Comparison of ENCODE assay signal across 29 mouse cellular contexts in the genomic region with DNA sequence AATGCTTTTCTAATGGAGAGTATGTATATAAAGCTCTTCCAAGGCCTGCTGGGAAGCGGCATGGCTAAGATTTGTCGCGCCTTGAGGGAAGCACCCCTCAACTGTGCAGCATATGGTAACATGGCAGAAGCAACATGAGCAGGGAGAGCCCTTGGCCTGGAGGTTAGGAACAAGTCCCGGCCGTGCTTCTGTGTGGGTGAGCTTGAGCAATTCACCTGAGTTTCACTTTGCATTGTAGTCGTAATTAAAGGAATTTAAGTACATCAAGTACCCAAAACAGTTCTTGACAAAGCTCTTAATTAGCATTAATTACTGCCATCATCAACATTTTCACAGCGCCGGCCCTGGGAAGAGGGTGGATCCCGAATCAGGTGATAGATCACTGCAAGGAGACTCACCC. TPM values are rescaled to one million over a fixed set of nuclear protein-coding genes. Genes with fewer than 3 reads are reported as not detected.
DNase-seq lines count a peak whose midpoint lies in the region; ATAC-seq and TF ChIP-seq lines count a peak whose summit lies in the region.
"Had no signal": no experiment of that assay in that cellular context is flagged by ENCODE, and none has a peak within 500 bp of the region (broad histone marks: within the 10 kb centered on the region; RNA-seq: fewer than 3 reads in every experiment).

No protein-coding gene starts in this region.

- TF ChIP-seq CTCF in stomach, postnatal 0 days (IDR thresholded peaks at IDR 0.05; ENCODE audit: low read depth), result no peak

- no peak for TF ChIP-seq EP300 in stomach, postnatal 0 days (optimal IDR thresholded peaks at IDR 0.05)

- H3K4me1 ChIP-seq in embryonic facial prominence, embryonic 15.5 days, result no peaks in the 10 kb centered on the region
- H3K4me1 ChIP-seq in embryonic facial prominence, embryonic 10.5 days, result peaks cover 3% of the 10 kb centered on the region; the same call in 1 of the 2 replicates
- H3K4me1 ChIP-seq in limb, embryonic 15.5 days, result peaks cover 4% of the 10 kb centered on the region; the same call in 1 of the 2 replicates
- H3K4me1 ChIP-seq in limb, embryonic 10.5 days, result no peaks in the 10 kb centered on the region
- H3K4me1 ChIP-seq in stomach, postnatal 0 days (replicated peaks; ENCODE audit: control insufficient read depth, insufficient read depth), result no peaks in the 10 kb centered on the region
- H3K4me1 ChIP-seq in forebrain, embryonic 10.5 days, result no peaks in the 10 kb centered on the region
- H3K4me1 ChIP-seq: embryonic facial prominence, embryonic 12.5 days; forebrain, embryonic 13.5 days; hindbrain, embryonic 10.5 days; hindbrain, embryonic 15.5 days; liver, embryonic 15.5 days had no signal

- no peak overlapping the region for H3K4me3 ChIP-seq in embryonic facial prominence, embryonic 15.5 days (replicated peaks)
- no peak overlapping the region for H3K4me3 ChIP-seq in embryonic facial prominence, embryonic 10.5 days
- no peak overlapping the region for H3K4me3 ChIP-seq in limb, embryonic 15.5 days
- no peak overlapping the region for H3K4me3 ChIP-seq in limb, embryonic 10.5 days
- H3K4me3 ChIP-seq in stomach, postnatal 0 days (ENCODE audit: low read depth, low read length), result no peak overlapping the region
- H3K4me3 ChIP-seq in forebrain, embryonic 10.5 days, result no peak overlapping the region
- H3K4me3 ChIP-seq: embryonic facial prominence, embryonic 12.5 days; erythroblast, embryonic 14.5 days; forebrain, embryonic 13.5 days; hindbrain, embryonic 10.5 days; hindbrain, embryonic 15.5 days; liver, embryonic 15.5 days had no signal

- DNase-seq in embryonic facial prominence, embryonic 10.5 days (ENCODE audit: low spot score), result no peak
- no peak for DNase-seq in limb, embryonic 10.5 days (ENCODE audit: low spot score)
- peak; percentile 89 for DNase-seq in ZHBTc4 (ENCODE audit: low read depth, low spot score)
- no peak for DNase-seq in stomach, postnatal 0 days (ENCODE audit: low spot score)
- DNase-seq in forebrain, embryonic 10.5 days (ENCODE audit: extremely low spot score, low spot score), result no peak
- DNase-seq: B cell, adult 2 months; gastrocnemius, postnatal 25 days; heart, postnatal 14 days; kidney, adult 9 months; kidney, postnatal 10 days; layer of hippocampus, postnatal 36 days; lung, embryonic 14.5 days; lung, postnatal 36 days; right cerebral cortex, adult 18-20 months; spleen, adult 18-20 months; thymus, postnatal 4 days had no signal

- no peak overlapping the region for H3K9ac ChIP-seq in embryonic facial prominence, embryonic 15.5 days
- no peak overlapping the region for H3K9ac ChIP-seq in limb, embryonic 15.5 days
- H3K9ac ChIP-seq in stomach, postnatal 0 days (ENCODE audit: low read length), result no peak overlapping the region
- H3K9ac ChIP-seq: embryonic facial prominence, embryonic 12.5 days; forebrain, embryonic 13.5 days; hindbrain, embryonic 15.5 days; liver, embryonic 15.5 days; lung, embryonic 14.5 days had no signal

- H3K9me3 ChIP-seq in embryonic facial prominence, embryonic 15.5 days (replicated peaks), result no peaks in the 10 kb centered on the region
- no peaks in the 10 kb centered on the region for H3K9me3 ChIP-seq in embryonic facial prominence, embryonic 10.5 days
- H3K9me3 ChIP-seq in limb, embryonic 15.5 days, result no peaks in the 10 kb centered on the region
- no peaks in the 10 kb centered on the region for H3K9me3 ChIP-seq in limb, embryonic 10.5 days (replicated peaks)
- no peaks in the 10 kb centered on the region for H3K9me3 ChIP-seq in stomach, postnatal 0 days (ENCODE audit: control insufficient read depth, low read length)
- no peaks in the 10 kb centered on the region for H3K9me3 ChIP-seq in forebrain, embryonic 10.5 days
- H3K9me3 ChIP-seq: embryonic facial prominence, embryonic 12.5 days; forebrain, embryonic 13.5 days; hindbrain, embryonic 10.5 days; hindbrain, embryonic 15.5 days; liver, embryonic 15.5 days had no signal

- H3K36me3 ChIP-seq in embryonic facial prominence, embryonic 15.5 days, result 0 out of 2 replicates have a peak, but pooled peaks cover 10% of the 10 kb centered on the region
- H3K36me3 ChIP-seq in embryonic facial prominence, embryonic 10.5 days (replicated peaks), result peaks cover 52% of the 10 kb centered on the region
- peaks cover 30% of the 10 kb centered on the region for H3K36me3 ChIP-seq in limb, embryonic 15.5 days
- peaks cover 54% of the 10 kb centered on the region for H3K36me3 ChIP-seq in limb, embryonic 10.5 days
- no peaks in the 10 kb centered on the region for H3K36me3 ChIP-seq in stomach, postnatal 0 days (ENCODE audit: control insufficient read depth, insufficient read depth, low read length)
- peaks cover 55% of the 10 kb centered on the region for H3K36me3 ChIP-seq in forebrain, embryonic 10.5 days (replicated peaks)

- H3K27ac ChIP-seq in embryonic facial prominence, embryonic 15.5 days (replicated peaks), result peak overlapping the region; percentile 3; the same call in 1 of the 2 replicates
- H3K27ac ChIP-seq in embryonic facial prominence, embryonic 10.5 days (replicated peaks), result no peak overlapping the region
- H3K27ac ChIP-seq in limb, embryonic 15.5 days, result peak overlapping the region; percentile 60
- no peak overlapping the region for H3K27ac ChIP-seq in limb, embryonic 10.5 days
- H3K27ac ChIP-seq in stomach, postnatal 0 days (replicated peaks), result peak overlapping the region; percentile 75
- no peak overlapping the region for H3K27ac ChIP-seq in forebrain, embryonic 10.5 days
- H3K27ac ChIP-seq: embryonic facial prominence, embryonic 12.5 days; forebrain, embryonic 13.5 days; hindbrain, embryonic 10.5 days; hindbrain, embryonic 15.5 days; liver, embryonic 15.5 days had no signal

- no peak for ATAC-seq in embryonic facial prominence, embryonic 15.5 days (ENCODE audit: insufficient number of reproducible peaks, low FRiP score, low TSS enrichment, low read depth)
- ATAC-seq in limb, embryonic 15.5 days (ENCODE audit: insufficient number of reproducible peaks, low FRiP score, low TSS enrichment, low read depth), result no peak
- no peak for ATAC-seq in stomach, postnatal 0 days (ENCODE audit: low FRiP score, low TSS enrichment)
- no peak for ATAC-seq in erythroblast, adult 5-6 weeks (replicated peaks; ENCODE audit: low FRiP score, poor library complexity, severe bottlenecking)
- ATAC-seq: forebrain, embryonic 13.5 days; inflammation-experienced regulatory T-cells, adult 6 months; midbrain, embryonic 16.5 days had no signal

- WGBS in embryonic facial prominence, embryonic 15.5 days, result 63% methylated on average over 9 of the region's 9 CpGs
- WGBS in embryonic facial prominence, embryonic 10.5 days, result 80% methylated on average over 9 of the region's 9 CpGs
- 75% methylated on average over 9 of the region's 9 CpGs for WGBS in limb, embryonic 15.5 days
- WGBS in limb, embryonic 10.5 days, result 78% methylated on average over 9 of the region's 9 CpGs
- 80% methylated on average over 9 of the region's 9 CpGs for WGBS in stomach, postnatal 0 days
- WGBS in forebrain, embryonic 10.5 days, result 83% methylated on average over 9 of the region's 9 CpGs

- no peaks in the 10 kb centered on the region for H3K27me3 ChIP-seq in embryonic facial prominence, embryonic 15.5 days
- H3K27me3 ChIP-seq in embryonic facial prominence, embryonic 10.5 days (replicated peaks; ENCODE audit: low read depth, poor library complexity, severe bottlenecking), result no peaks in the 10 kb centered on the region
- no peaks in the 10 kb centered on the region for H3K27me3 ChIP-seq in limb, embryonic 15.5 days
- H3K27me3 ChIP-seq in limb, embryonic 10.5 days (ENCODE audit: low read depth, poor library complexity, severe bottlenecking), result no peaks in the 10 kb centered on the region
- no peaks in the 10 kb centered on the region for H3K27me3 ChIP-seq in stomach, postnatal 0 days (ENCODE audit: control insufficient read depth, insufficient read depth, low read length)
- no peaks in the 10 kb centered on the region for H3K27me3 ChIP-seq in forebrain, embryonic 10.5 days (ENCODE audit: poor library complexity, severe bottlenecking)
- H3K27me3 ChIP-seq: embryonic facial prominence, embryonic 12.5 days; forebrain, embryonic 13.5 days; hindbrain, embryonic 15.5 days; liver, embryonic 15.5 days; Patski had no signal

- H3K4me2 ChIP-seq in embryonic facial prominence, embryonic 15.5 days (replicated peaks), result no peak overlapping the region
- no peak overlapping the region for H3K4me2 ChIP-seq in limb, embryonic 15.5 days
- H3K4me2 ChIP-seq in stomach, postnatal 0 days (replicated peaks; ENCODE audit: low read depth), result no peak overlapping the region
- H3K4me2 ChIP-seq: embryonic facial prominence, embryonic 12.5 days; forebrain, embryonic 13.5 days; hindbrain, embryonic 15.5 days; liver, embryonic 15.5 days; lung, embryonic 14.5 days; midbrain, embryonic 11.5 days had no signal

RNA-seq across cellular contexts. Expression of a gene that starts 32.9 kb away (rescaled TPM):
- 105 and 109 TPM in 2 replicates for polyA plus RNA-seq in embryonic facial prominence, embryonic 15.5 days (2015; fragmentation: Nextera tagmentation; extraction: Ambion mirVana)
- 86.7 TPM in 2 replicates for polyA plus RNA-seq in embryonic facial prominence, embryonic 10.5 days (2016; fragmentation: Nextera tagmentation; extraction: Ambion mirVana)
- 105 and 109 TPM in 2 replicates for polyA plus RNA-seq in limb, embryonic 15.5 days (2015; fragmentation: Nextera tagmentation; extraction: Ambion mirVana)
- 70.0 and 95.4 TPM in 2 replicates for polyA plus RNA-seq in limb, embryonic 10.5 days (2016; fragmentation: Nextera tagmentation; extraction: Ambion mirVana)
- 51.9 and 54.8 TPM in 2 replicates for polyA plus RNA-seq in stomach, postnatal 0 days (2015; fragmentation: Nextera tagmentation; extraction: Ambion mirVana)
- total RNA-seq in erythroblast, adult 5-6 weeks (2015; ENCODE audit: low replicate concordance), result 54.5 and 85.1 TPM in 2 replicates
- total RNA-seq in erythroblast, adult 5-6 weeks (2017; ENCODE audit: low replicate concordance), result 70.8 and 88.7 TPM in 2 replicates
- 85.8 and 86.1 TPM in 2 replicates for polyA plus RNA-seq in forebrain, embryonic 10.5 days (2016; fragmentation: Nextera tagmentation; extraction: Ambion mirVana)

Comparison
In these comparisons a context has a peak if more than half of its experiments do, and no peak if none do; other contexts are left out.
1. H3K27ac ChIP-seq: peak in embryonic facial prominence, embryonic 15.5 days (single experiment), limb, embryonic 15.5 days (single experiment) and stomach, postnatal 0 days (single experiment); none in embryonic facial prominence, embryonic 10.5 days (single experiment), limb, embryonic 10.5 days (single experiment) and forebrain, embryonic 10.5 days (single experiment).